ENCODE assay signal across 10 mouse cellular contexts in the genomic region with DNA sequence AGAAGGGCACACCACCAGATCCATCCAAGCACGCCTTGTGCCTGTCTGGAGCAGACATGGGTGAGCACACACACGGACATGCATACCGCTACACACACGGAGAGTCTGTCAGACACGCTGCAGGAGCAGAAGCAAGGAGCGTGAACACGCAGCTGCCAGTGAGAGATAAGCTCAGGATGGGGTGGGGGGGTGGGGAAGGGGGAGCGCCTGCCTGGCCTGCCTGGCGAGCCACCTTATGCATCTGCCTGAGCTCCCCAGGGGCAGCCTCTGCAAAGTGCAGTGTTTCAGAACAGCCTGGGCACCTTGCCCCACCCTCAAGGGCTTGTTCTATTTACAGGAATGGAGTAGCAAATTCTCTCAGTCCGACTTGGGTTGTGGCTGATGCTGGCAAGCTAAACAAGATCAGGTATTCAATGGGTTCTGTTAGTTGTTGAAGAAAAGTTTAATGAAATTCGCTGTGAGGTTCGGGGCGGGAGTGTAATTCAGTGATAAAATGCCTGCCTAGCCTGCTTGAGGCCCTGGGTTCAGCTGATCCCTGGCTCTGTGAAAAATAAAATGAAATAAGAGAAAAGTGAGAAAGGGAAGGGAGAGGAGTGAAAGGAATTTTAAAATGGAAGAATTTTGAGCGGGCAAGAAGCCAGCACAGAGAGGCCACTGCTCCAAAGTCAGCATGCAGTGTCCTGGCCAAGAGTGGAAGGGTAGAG. TPM values are rescaled to one million over a fixed set of nuclear protein-coding genes. Genes with fewer than 3 reads are reported as not detected.
A peak's percentile ranks its signal among the peaks of the same experiment; 100 is the strongest.
DNase-seq lines count a peak whose midpoint lies in the region; ATAC-seq and TF ChIP-seq lines count a peak whose summit lies in the region.
"Had no signal": no experiment of that assay in that cellular context is flagged by ENCODE, and none has a peak within 500 bp of the region (broad histone marks: within the 10 kb centered on the region; RNA-seq: fewer than 3 reads in every experiment).

No protein-coding gene starts in this region.

- peaks cover 80% of the 10 kb centered on the region for H3K27me3 ChIP-seq in forebrain, embryonic 10.5 days (ENCODE audit: poor library complexity, severe bottlenecking)
- peaks cover 4% of the 10 kb centered on the region for H3K27me3 ChIP-seq in forebrain, embryonic 16.5 days (replicated peaks; ENCODE audit: control insufficient read depth, insufficient read depth, low read length)
- no peaks in the 10 kb centered on the region for H3K27me3 ChIP-seq in MEL (ENCODE audit: control insufficient read depth in 1 of 2, insufficient read depth in 2 of 2, low read length in 2 of 2)
- H3K27me3 ChIP-seq in hindbrain, embryonic 12.5 days, result peaks cover 43% of the 10 kb centered on the region

- ATAC-seq in forebrain, embryonic 16.5 days, result no peak
- 0 out of 2 replicates have a peak, but pooled peaks have one; percentile 42 for ATAC-seq in hindbrain, embryonic 12.5 days (ENCODE audit: low FRiP score)
- ATAC-seq in megakaryocyte progenitor cell, adult 5-6 weeks (replicated peaks; ENCODE audit: poor library complexity), result peak; percentile 71
- no peak for ATAC-seq in inflammation-experienced regulatory T-cells, adult 6 months
- ATAC-seq: CD4-positive, CD25-positive, alpha-beta regulatory T cell, adult 4 months had no signal

- no peaks in the 10 kb centered on the region for H3K36me3 ChIP-seq in forebrain, embryonic 10.5 days (replicated peaks)
- H3K36me3 ChIP-seq in forebrain, embryonic 16.5 days (ENCODE audit: control insufficient read depth, insufficient read depth), result no peaks in the 10 kb centered on the region
- H3K36me3 ChIP-seq in MEL (ENCODE audit: control insufficient read depth in 1 of 2, insufficient read depth in 2 of 2, low read length in 2 of 2), result peaks cover 0 to 5% of the 10 kb centered on the region in 2 experiments; a peak in 2 of 4 replicates
- H3K36me3 ChIP-seq in hindbrain, embryonic 12.5 days, result no peaks in the 10 kb centered on the region

- 36% methylated on average over 14 of the region's 14 CpGs for WGBS in forebrain, embryonic 10.5 days
- WGBS in forebrain, embryonic 16.5 days, result 27% methylated on average over 14 of the region's 14 CpGs
- WGBS in hindbrain, embryonic 12.5 days, result 32% methylated on average over 14 of the region's 14 CpGs

- no peak for TF ChIP-seq POLR2A in MEL (IDR thresholded peaks at IDR 0.05; ENCODE audit: control insufficient read depth in 1 of 2, insufficient read depth in 1 of 2, low read depth in 1 of 2, low read length in 2 of 2, poor library complexity in 1 of 2)

- H3K4me3 ChIP-seq in forebrain, embryonic 10.5 days, result no peak overlapping the region
- H3K4me3 ChIP-seq in forebrain, embryonic 16.5 days (replicated peaks; ENCODE audit: low read length), result no peak overlapping the region
- peak overlapping the region; percentile 41 to 68 for H3K4me3 ChIP-seq in MEL (ENCODE audit: control insufficient read depth in 1 of 2, insufficient read depth in 1 of 2, low read depth in 2 of 2, low read length in 2 of 2)
- H3K4me3 ChIP-seq in hindbrain, embryonic 12.5 days, result no peak overlapping the region

- TF ChIP-seq CTCF in MEL (IDR thresholded peaks at IDR 0.05 in 2 of 3, conservative IDR thresholded peaks at IDR 0.05 in 1 of 3; ENCODE audit: control insufficient read depth in 1 of 3, insufficient read depth in 1 of 3, low read depth in 2 of 3, low read length in 3 of 3, poor library complexity in 1 of 3, severe bottlenecking in 1 of 3), result no peak

- 0 out of 2 replicates have a peak overlapping the region, but pooled peaks have one; percentile 35 for H3K27ac ChIP-seq in forebrain, embryonic 10.5 days
- H3K27ac ChIP-seq in forebrain, embryonic 16.5 days (ENCODE audit: low read length), result no peak overlapping the region
- H3K27ac ChIP-seq in MEL (ENCODE audit: control insufficient read depth, low read depth, low read length), result peak overlapping the region; percentile 33
- H3K27ac ChIP-seq in hindbrain, embryonic 12.5 days, result no peak overlapping the region
- H3K27ac ChIP-seq: macrophage had no signal

- no peak overlapping the region for H3K4me2 ChIP-seq in forebrain, embryonic 16.5 days (ENCODE audit: low read length)
- H3K4me2 ChIP-seq in hindbrain, embryonic 12.5 days (replicated peaks), result peak overlapping the region; percentile 25

- H3K4me1 ChIP-seq in forebrain, embryonic 10.5 days, result peaks cover 18% of the 10 kb centered on the region
- H3K4me1 ChIP-seq in forebrain, embryonic 16.5 days (replicated peaks; ENCODE audit: control insufficient read depth, insufficient read depth, low read length), result peaks cover 8% of the 10 kb centered on the region
- peaks cover 4 to 23% of the 10 kb centered on the region in 2 experiments; a peak in 3 of 4 replicates for H3K4me1 ChIP-seq in MEL (ENCODE audit: control insufficient read depth in 1 of 2, insufficient read depth in 2 of 2, low read length in 2 of 2)
- H3K4me1 ChIP-seq in hindbrain, embryonic 12.5 days, result peaks cover 10% of the 10 kb centered on the region

- no peaks in the 10 kb centered on the region for H3K79me2 ChIP-seq in MEL (ENCODE audit: control insufficient read depth, insufficient read depth, low read length, poor library complexity)

- DNase-seq in forebrain, embryonic 10.5 days (ENCODE audit: extremely low spot score, low spot score), result no peak
- peak; percentile 83 for DNase-seq in MEL (ENCODE audit: low read depth, low spot score)
- DNase-seq in cerebellum, postnatal 25 days, result no peak
- no peak for DNase-seq in urinary bladder, adult 2 months (ENCODE audit: low spot score)

- TF ChIP-seq RAD21 in MEL (IDR thresholded peaks at IDR 0.05; ENCODE audit: low read depth, low read length), result no peak

- H3K9ac ChIP-seq in forebrain, embryonic 16.5 days (replicated peaks; ENCODE audit: low read depth, low read length), result no peak overlapping the region
- peak overlapping the region; percentile 41 for H3K9ac ChIP-seq in MEL (ENCODE audit: control insufficient read depth, low read depth, low read length, poor library complexity, severe bottlenecking)
- H3K9ac ChIP-seq in hindbrain, embryonic 12.5 days, result no peak overlapping the region

- peak; percentile 7 to 59; a peak in 2 of 4 replicates for TF ChIP-seq EP300 in MEL (IDR thresholded peaks at IDR 0.05; ENCODE audit: low read depth in 1 of 2, low read length in 2 of 2)

- no peaks in the 10 kb centered on the region for H3K9me3 ChIP-seq in forebrain, embryonic 10.5 days
- H3K9me3 ChIP-seq in forebrain, embryonic 16.5 days (ENCODE audit: control insufficient read depth, low read length), result no peaks in the 10 kb centered on the region
- no peaks in the 10 kb centered on the region for H3K9me3 ChIP-seq in MEL (replicated peaks; ENCODE audit: insufficient read depth, low read length)
- no peaks in the 10 kb centered on the region for H3K9me3 ChIP-seq in hindbrain, embryonic 12.5 days (replicated peaks)

TF ChIP-seq in MEL, 35 proteins besides CTCF, POLR2A, EP300 and RAD21 (continues in another document):
- TF ChIP-seq MEF2A (IDR thresholded peaks at IDR 0.05; ENCODE audit: extremely low read depth, insufficient replicate concordance, low read depth, low read length, poor library complexity, severe bottlenecking) (no peak), UBTF (IDR thresholded peaks at IDR 0.05; ENCODE audit: borderline replicate concordance, insufficient read depth, low read depth, low read length) (no peak), BHLHE40 (IDR thresholded peaks at IDR 0.05; ENCODE audit: borderline replicate concordance, low read depth, low read length) (no peak), TAL1 (IDR thresholded peaks at IDR 0.05; ENCODE audit: low read length) (peak; percentile 84), MYC (IDR thresholded peaks at IDR 0.05; ENCODE audit: low read depth, low read length) (0 out of 2 replicates have a peak, but pooled peaks have one; percentile 42)

RNA-seq across cellular contexts. Expression of a gene that starts 12.2 kb away (rescaled TPM):
- polyA plus RNA-seq in forebrain, embryonic 10.5 days (2016; fragmentation: Nextera tagmentation; extraction: Ambion mirVana), result 3.6 and 4.1 TPM in 2 replicates
- polyA plus RNA-seq in forebrain, embryonic 16.5 days (2015; fragmentation: Nextera tagmentation; extraction: Ambion mirVana), result 5.7 and 6.5 TPM in 2 replicates
- 8.0 and 9.5 TPM in 2 replicates for total RNA-seq in MEL (2012; rRNA removed)
- 10 to 100 TPM in 1 of 2 experiments, not detected in 1; 24.7 TPM for polyA plus RNA-seq in MEL (2012; ENCODE audit: insufficient read depth in 1 of 2, insufficient read length in 2 of 2, low read depth in 1 of 2, low replicate concordance in 2 of 2, missing spikeins in 1 of 2)
- 6.7 and 6.8 TPM in 2 replicates for polyA plus RNA-seq in hindbrain, embryonic 12.5 days (2016; fragmentation: Nextera tagmentation; extraction: Ambion mirVana)
- 6.0 and 6.5 TPM in 2 replicates for total RNA-seq in megakaryocyte progenitor cell, adult 5-6 weeks (2015)
- total RNA-seq in megakaryocyte progenitor cell, adult 5-6 weeks (2017), result 4.9 and 7.1 TPM in 2 replicates
- polyA plus RNA-seq in urinary bladder, adult 2 months (2012; rRNA removed), result 10.2 and 12.4 TPM in 2 replicates
- 1 to 10 TPM; 2.2 to 4.6 (median 4.6) TPM for polyA plus RNA-seq in inflammation-experienced regulatory T-cells, adult 6 months (2017; shearing (Covaris generic))

RNA-seq across cellular contexts. Expression of a gene that starts 26.2 kb away (rescaled TPM):
- 66.2 and 67.7 TPM in 2 replicates for polyA plus RNA-seq in forebrain, embryonic 10.5 days (2016; fragmentation: Nextera tagmentation; extraction: Ambion mirVana)
- polyA plus RNA-seq in forebrain, embryonic 16.5 days (2015; fragmentation: Nextera tagmentation; extraction: Ambion mirVana), result 45.2 and 50.4 TPM in 2 replicates
- 17.1 and 21.2 TPM in 2 replicates for total RNA-seq in MEL (2012; rRNA removed)
- polyA plus RNA-seq in MEL (2012; ENCODE audit: insufficient read depth in 1 of 2, insufficient read length in 2 of 2, low read depth in 1 of 2, low replicate concordance in 2 of 2, missing spikeins in 1 of 2), result 10 to 100 TPM in 1 of 2 experiments, not detected in 1; 33.4 TPM
- polyA plus RNA-seq in hindbrain, embryonic 12.5 days (2016; fragmentation: Nextera tagmentation; extraction: Ambion mirVana), result 53.8 and 56.8 TPM in 2 replicates
- total RNA-seq in megakaryocyte progenitor cell, adult 5-6 weeks (2015), result 25.9 and 29.6 TPM in 2 replicates
- 37.4 and 39.7 TPM in 2 replicates for total RNA-seq in megakaryocyte progenitor cell, adult 5-6 weeks (2017)
- polyA plus RNA-seq in urinary bladder, adult 2 months (2012; rRNA removed), result 87.1 and 91.2 TPM in 2 replicates
- polyA plus RNA-seq in inflammation-experienced regulatory T-cells, adult 6 months (2017; shearing (Covaris generic)), result 10 to 100 TPM; 33.1 to 71.6 (median 60.8) TPM

RNA-seq across cellular contexts. Expression of a gene that starts 38.3 kb away (rescaled TPM):
- polyA plus RNA-seq in forebrain, embryonic 10.5 days (2016; fragmentation: Nextera tagmentation; extraction: Ambion mirVana), result 13.8 and 14.5 TPM in 2 replicates
- polyA plus RNA-seq in forebrain, embryonic 16.5 days (2015; fragmentation: Nextera tagmentation; extraction: Ambion mirVana), result 5.4 and 6.1 TPM in 2 replicates
- 2.1 and 2.2 TPM in 2 replicates for total RNA-seq in MEL (2012; rRNA removed)
- 1 to 10 TPM in 1 of 2 experiments, not detected in 1; 5.0 TPM for polyA plus RNA-seq in MEL (2012; ENCODE audit: insufficient read depth in 1 of 2, insufficient read length in 2 of 2, low read depth in 1 of 2, low replicate concordance in 2 of 2, missing spikeins in 1 of 2)
- polyA plus RNA-seq in hindbrain, embryonic 12.5 days (2016; fragmentation: Nextera tagmentation; extraction: Ambion mirVana), result 26.9 and 29.6 TPM in 2 replicates
- 4.6 and 5.7 TPM in 2 replicates for total RNA-seq in megakaryocyte progenitor cell, adult 5-6 weeks (2015)
- 1.5 and 4.7 TPM in 2 replicates for total RNA-seq in megakaryocyte progenitor cell, adult 5-6 weeks (2017)
- polyA plus RNA-seq in urinary bladder, adult 2 months (2012; rRNA removed), result 19.9 and 20.7 TPM in 2 replicates
- polyA plus RNA-seq in inflammation-experienced regulatory T-cells, adult 6 months (2017; shearing (Covaris generic)), result 1 to 10 TPM; 1.1 to 1.6 (median 1.5) TPM

Comparison
In these comparisons a context has a peak if more than half of its experiments do, and no peak if none do; other contexts are left out.
1. H3K27ac ChIP-seq: peak in forebrain, embryonic 10.5 days (single experiment) and MEL (single experiment); none in forebrain, embryonic 16.5 days (single experiment) and hindbrain, embryonic 12.5 days (single experiment).
2. H3K4me3 ChIP-seq: peak in MEL (2 of 2); none in forebrain, embryonic 10.5 days (single experiment), forebrain, embryonic 16.5 days (single experiment) and hindbrain, embryonic 12.5 days (single experiment).
3. ATAC-seq: peak in hindbrain, embryonic 12.5 days (single experiment) and megakaryocyte progenitor cell, adult 5-6 weeks (single experiment); none in forebrain, embryonic 16.5 days (single experiment) and inflammation-experienced regulatory T-cells, adult 6 months (single experiment).